Mouse (Mus musculus): ENCODE measurements at regions not wholly inside any gene's neighbourhood (a gene's known extent, or its start where the extent isn't known, plus 50 kb on each side); places are given as distances from the start of the nearest gene placed in this dataset.

DNA sequence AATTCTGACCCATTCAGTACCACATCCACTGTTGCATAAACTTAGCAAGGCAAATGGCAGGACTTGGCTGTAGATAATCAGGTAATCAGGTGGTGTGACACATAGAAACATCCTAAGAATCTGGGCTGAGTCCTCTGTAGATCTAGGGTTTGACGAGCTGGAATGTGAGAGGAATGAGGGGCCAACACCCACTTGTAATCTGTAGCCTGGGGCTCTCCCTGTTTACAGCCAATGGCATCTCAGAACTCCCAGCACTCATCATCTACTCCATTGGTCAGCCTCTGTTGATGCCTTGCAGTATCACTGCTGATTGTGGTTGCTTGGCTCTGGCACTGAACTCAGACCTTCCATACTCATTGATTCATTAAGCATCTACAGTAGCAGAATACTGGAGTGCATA is 460.7 kb downstream of the Tns1 start:
- Histone ChIP-seq H3K9ac (replicated peaks; ENCODE audit: low read depth, low read length) (no peak overlapping the region), H3K4me2 (ENCODE audit: low read length) (no peak overlapping the region), H3K9me3 (ENCODE audit: control insufficient read depth, low read length) (no peaks in the 10 kb centered on the region), H3K36me3 (ENCODE audit: control insufficient read depth, insufficient read depth) (no peaks in the 10 kb centered on the region), H3K4me3 (replicated peaks; ENCODE audit: low read length) (no peak overlapping the region), H3K4me1 (replicated peaks; ENCODE audit: control insufficient read depth, insufficient read depth, low read length) (no peaks in the 10 kb centered on the region), H3K27me3 (replicated peaks; ENCODE audit: control insufficient read depth, insufficient read depth, low read length) (no peaks in the 10 kb centered on the region), H3K27ac (ENCODE audit: low read length) (no peak overlapping the region)
- 82% methylated on average over 1 of the region's 1 CpGs for WGBS
- ATAC-seq = no peak

GRCm38 (mm10) chr1:73645011-73645410 is 479.2 kb downstream of the Tns1 start:
- Histone ChIP-seq H3K4me2 (ENCODE audit: low read length) (no peak overlapping the region), H3K4me3 (replicated peaks; ENCODE audit: low read length) (no peak overlapping the region), H3K9me3 (ENCODE audit: control insufficient read depth, low read length) (no peaks in the 10 kb centered on the region), H3K36me3 (ENCODE audit: control insufficient read depth, insufficient read depth) (no peaks in the 10 kb centered on the region), H3K4me1 (replicated peaks; ENCODE audit: control insufficient read depth, insufficient read depth, low read length) (peaks cover 4% of the 10 kb centered on the region; the same call in 1 of the 2 replicates), H3K27me3 (replicated peaks; ENCODE audit: control insufficient read depth, insufficient read depth, low read length) (no peaks in the 10 kb centered on the region), H3K27ac (ENCODE audit: low read length) (no peak overlapping the region), H3K9ac (replicated peaks; ENCODE audit: low read depth, low read length) (no peak overlapping the region)
- WGBS = 64% methylated on average over 3 of the region's 3 CpGs
- no peak for ATAC-seq

DNA sequence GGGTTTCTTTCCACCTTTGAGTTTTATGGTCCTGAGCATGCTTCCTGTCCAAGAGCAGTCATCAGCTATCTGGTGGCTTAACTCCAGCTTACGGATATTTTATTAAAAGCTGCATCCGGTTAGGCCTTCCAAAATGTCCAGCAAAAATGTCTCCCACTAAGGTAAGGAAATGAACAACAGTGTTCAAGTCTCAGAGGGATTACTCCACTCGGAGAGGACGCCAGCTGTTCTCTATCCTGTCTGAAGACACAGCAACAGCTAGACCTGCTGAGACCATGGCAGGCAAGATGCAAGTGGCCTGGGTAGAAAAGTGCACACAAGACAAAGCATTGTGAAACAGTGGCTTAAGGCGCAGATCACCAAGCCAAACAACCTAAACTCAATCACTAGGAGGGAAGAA is 479.9 kb downstream of the Tns1 start:
- H3K4me1 ChIP-seq (replicated peaks; ENCODE audit: control insufficient read depth, insufficient read depth, low read length) = peaks cover 4% of the 10 kb centered on the region; the same call in 1 of the 2 replicates
- 86% methylated on average over 5 of the region's 5 CpGs for WGBS
- H3K9me3 ChIP-seq (ENCODE audit: control insufficient read depth, low read length) = no peaks in the 10 kb centered on the region
- no peaks in the 10 kb centered on the region for H3K27me3 ChIP-seq (replicated peaks; ENCODE audit: control insufficient read depth, insufficient read depth, low read length)
- H3K4me3 ChIP-seq (replicated peaks; ENCODE audit: low read length) = no peak overlapping the region
- no peak overlapping the region for H3K9ac ChIP-seq (replicated peaks; ENCODE audit: low read depth, low read length)
- H3K27ac ChIP-seq (ENCODE audit: low read length) = no peak overlapping the region
- ATAC-seq = no peak
- no peaks in the 10 kb centered on the region for H3K36me3 ChIP-seq (ENCODE audit: control insufficient read depth, insufficient read depth)
- H3K4me2 ChIP-seq (ENCODE audit: low read length) = no peak overlapping the region

DNA sequence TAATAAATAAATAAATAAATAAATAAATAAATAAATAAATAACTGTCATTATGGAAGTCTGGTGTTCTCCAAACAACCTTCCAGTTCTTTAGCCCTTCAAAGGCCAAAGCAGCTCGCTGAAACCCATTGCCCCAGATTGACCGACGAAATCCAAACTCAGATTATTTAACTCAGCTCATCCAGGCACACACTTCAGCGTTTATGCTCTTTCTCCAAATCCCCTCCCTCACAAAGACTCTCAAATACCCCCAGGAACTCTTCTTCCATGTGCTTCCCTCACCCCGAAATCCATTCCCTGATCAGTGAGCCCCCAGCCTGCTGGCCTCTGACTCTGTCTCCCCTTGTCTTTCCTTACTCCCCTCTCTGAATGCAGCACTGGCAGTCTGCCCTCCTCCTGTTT is 480.8 kb downstream of the Tns1 start:
- Histone ChIP-seq H3K27ac (ENCODE audit: low read length) (no peak overlapping the region), H3K4me2 (ENCODE audit: low read length) (no peak overlapping the region), H3K9ac (replicated peaks; ENCODE audit: low read depth, low read length) (no peak overlapping the region), H3K9me3 (ENCODE audit: control insufficient read depth, low read length) (no peaks in the 10 kb centered on the region), H3K4me1 (replicated peaks; ENCODE audit: control insufficient read depth, insufficient read depth, low read length) (peaks cover 4% of the 10 kb centered on the region; the same call in 1 of the 2 replicates), H3K27me3 (replicated peaks; ENCODE audit: control insufficient read depth, insufficient read depth, low read length) (no peaks in the 10 kb centered on the region), H3K36me3 (ENCODE audit: control insufficient read depth, insufficient read depth) (no peaks in the 10 kb centered on the region), H3K4me3 (replicated peaks; ENCODE audit: low read length) (no peak overlapping the region)
- ATAC-seq = no peak
- WGBS = 69% methylated on average over 5 of the region's 5 CpGs

DNA sequence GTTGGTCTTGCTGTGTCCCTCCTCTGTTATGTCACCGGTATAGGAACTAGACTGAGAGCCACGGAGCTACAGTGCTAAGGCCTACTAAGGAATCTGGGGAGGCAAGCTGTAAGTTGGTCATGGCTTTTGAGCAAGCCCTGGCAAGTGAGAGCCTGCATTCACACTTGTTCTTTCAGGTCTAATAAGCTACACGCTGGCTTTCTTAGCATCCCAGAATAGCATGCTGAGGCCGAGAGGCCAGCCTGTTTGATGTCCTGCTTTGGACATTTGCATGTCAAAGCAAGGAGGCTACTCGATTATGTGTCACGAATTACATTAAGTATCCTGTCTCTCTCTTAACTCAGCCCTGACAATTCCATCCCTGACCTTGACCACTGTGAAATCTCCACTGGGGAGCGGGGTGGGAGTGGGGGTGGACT is 481.5 kb downstream of the Tns1 start:
- Histone ChIP-seq H3K27me3 (replicated peaks; ENCODE audit: control insufficient read depth, insufficient read depth, low read length) (no peaks in the 10 kb centered on the region), H3K27ac (ENCODE audit: low read length) (no peak overlapping the region), H3K4me3 (replicated peaks; ENCODE audit: low read length) (no peak overlapping the region), H3K9me3 (ENCODE audit: control insufficient read depth, low read length) (no peaks in the 10 kb centered on the region; the same call in 1 of the 2 replicates), H3K36me3 (ENCODE audit: control insufficient read depth, insufficient read depth) (no peaks in the 10 kb centered on the region), H3K4me1 (replicated peaks; ENCODE audit: control insufficient read depth, insufficient read depth, low read length) (peaks cover 4% of the 10 kb centered on the region; the same call in 1 of the 2 replicates), H3K9ac (replicated peaks; ENCODE audit: low read depth, low read length) (no peak overlapping the region), H3K4me2 (ENCODE audit: low read length) (no peak overlapping the region)
- WGBS = 8% methylated on average over 7 of the region's 7 CpGs
- 0 out of 2 replicates have a peak, but pooled peaks have one; percentile 18 for ATAC-seq

DNA sequence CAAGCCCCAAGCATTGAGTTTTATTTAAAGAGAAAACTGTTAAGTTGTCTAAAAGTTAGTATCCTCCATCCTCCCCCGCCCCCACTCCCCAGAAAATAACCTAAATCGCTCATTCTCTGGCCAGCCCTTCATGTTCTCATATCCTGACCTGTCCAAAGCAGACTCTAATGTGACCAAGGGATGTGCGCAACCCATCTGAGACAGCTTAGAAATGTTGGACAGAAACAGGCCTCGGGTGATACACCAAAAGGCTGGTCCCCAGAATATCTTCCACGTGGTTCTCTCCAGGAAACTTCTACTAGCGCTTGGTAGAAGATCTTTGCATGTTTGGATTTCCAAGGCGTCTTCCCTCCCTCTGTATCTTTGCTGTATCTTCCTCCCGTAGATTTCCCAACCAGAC is 482.8 kb downstream of the Tns1 start:
- no peaks in the 10 kb centered on the region; the same call in 1 of the 2 replicates for H3K9me3 ChIP-seq (ENCODE audit: control insufficient read depth, low read length)
- no peak overlapping the region for H3K4me2 ChIP-seq (ENCODE audit: low read length)
- peaks cover 4% of the 10 kb centered on the region; the same call in 1 of the 2 replicates for H3K4me1 ChIP-seq (replicated peaks; ENCODE audit: control insufficient read depth, insufficient read depth, low read length)
- no peak for ATAC-seq
- H3K36me3 ChIP-seq (ENCODE audit: control insufficient read depth, insufficient read depth) = no peaks in the 10 kb centered on the region
- no peak overlapping the region for H3K27ac ChIP-seq (ENCODE audit: low read length)
- H3K4me3 ChIP-seq (replicated peaks; ENCODE audit: low read length) = no peak overlapping the region
- WGBS = 74% methylated on average over 8 of the region's 8 CpGs
- no peak overlapping the region for H3K9ac ChIP-seq (replicated peaks; ENCODE audit: low read depth, low read length)
- H3K27me3 ChIP-seq (replicated peaks; ENCODE audit: control insufficient read depth, insufficient read depth, low read length) = no peaks in the 10 kb centered on the region

DNA sequence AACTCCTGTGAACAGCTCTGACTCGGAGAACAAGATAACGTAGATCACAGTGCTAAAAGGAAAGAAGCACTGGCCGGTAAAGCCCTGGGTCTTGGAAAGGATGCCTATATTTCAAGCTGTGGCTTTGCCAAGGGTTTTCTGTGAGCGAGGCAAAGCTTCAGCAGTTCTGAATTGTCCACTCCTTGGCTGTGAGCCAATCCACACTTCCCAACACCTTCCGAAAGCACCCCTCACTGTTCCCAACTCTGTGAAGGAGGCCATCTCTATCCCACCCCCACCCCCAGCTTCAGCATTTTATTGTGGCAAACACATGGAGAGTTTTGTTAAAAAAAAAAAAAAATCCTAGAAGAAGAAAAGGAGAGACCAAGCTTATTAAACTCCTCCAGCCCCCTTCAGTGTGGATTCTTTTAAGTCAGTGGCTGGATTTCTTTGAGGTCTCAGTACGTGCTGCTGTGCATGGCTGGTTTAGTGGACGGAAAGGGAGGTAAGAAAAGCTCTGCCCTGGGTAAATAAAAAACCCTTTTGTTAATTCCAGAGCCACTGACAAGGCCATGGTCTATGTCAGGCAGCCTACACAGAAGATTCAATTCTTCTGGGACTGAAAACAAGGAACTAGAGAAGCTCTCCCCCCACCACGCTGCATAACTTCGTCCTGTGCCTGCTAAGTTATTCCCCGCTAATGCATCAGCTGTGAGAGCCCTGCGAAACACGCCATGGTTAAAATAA is 483.4 kb downstream of the Tns1 start:
- Histone ChIP-seq H3K27ac (ENCODE audit: low read length) (0 out of 2 replicates have a peak overlapping the region, but pooled peaks have one; percentile 1), H3K27me3 (replicated peaks; ENCODE audit: control insufficient read depth, insufficient read depth, low read length) (no peaks in the 10 kb centered on the region), H3K9me3 (ENCODE audit: control insufficient read depth, low read length) (no peaks in the 10 kb centered on the region; the same call in 1 of the 2 replicates), H3K4me1 (replicated peaks; ENCODE audit: control insufficient read depth, insufficient read depth, low read length) (peaks cover 4% of the 10 kb centered on the region; the same call in 1 of the 2 replicates), H3K4me3 (replicated peaks; ENCODE audit: low read length) (no peak overlapping the region), H3K36me3 (ENCODE audit: control insufficient read depth, insufficient read depth) (no peaks in the 10 kb centered on the region), H3K9ac (replicated peaks; ENCODE audit: low read depth, low read length) (no peak overlapping the region), H3K4me2 (ENCODE audit: low read length) (no peak overlapping the region)
- peak; percentile 82 for ATAC-seq
- 6% methylated on average over 12 of the region's 12 CpGs for WGBS

DNA sequence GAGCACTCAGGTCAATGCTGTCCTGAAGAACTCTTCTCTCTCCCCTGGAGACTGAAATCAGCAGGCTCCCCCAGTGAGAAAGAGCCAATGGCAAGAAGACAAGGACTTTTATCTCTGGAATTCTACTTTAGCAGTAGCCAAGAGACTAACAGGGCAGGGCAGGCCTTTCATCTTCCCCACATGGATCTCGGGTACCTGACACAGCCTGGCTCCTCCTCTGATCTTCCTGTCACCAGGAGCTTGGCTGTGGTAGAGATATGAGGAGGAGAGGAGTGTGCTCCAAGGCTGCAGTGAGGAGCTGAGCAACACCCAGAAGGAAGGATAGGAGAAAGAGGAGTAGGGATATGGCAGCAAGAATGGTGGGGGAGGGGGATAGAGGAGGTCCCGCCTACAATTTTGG is 488.5 kb downstream of the Tns1 start:
- Histone ChIP-seq H3K27me3 (replicated peaks; ENCODE audit: control insufficient read depth, insufficient read depth, low read length) (no peaks in the 10 kb centered on the region), H3K27ac (ENCODE audit: low read length) (no peak overlapping the region), H3K9me3 (ENCODE audit: control insufficient read depth, low read length) (no peaks in the 10 kb centered on the region; the same call in 1 of the 2 replicates), H3K4me1 (replicated peaks; ENCODE audit: control insufficient read depth, insufficient read depth, low read length) (no peaks in the 10 kb centered on the region), H3K4me2 (ENCODE audit: low read length) (no peak overlapping the region), H3K36me3 (ENCODE audit: control insufficient read depth, insufficient read depth) (no peaks in the 10 kb centered on the region), H3K9ac (replicated peaks; ENCODE audit: low read depth, low read length) (no peak overlapping the region), H3K4me3 (replicated peaks; ENCODE audit: low read length) (no peak overlapping the region)
- ATAC-seq = no peak
- 82% methylated on average over 2 of the region's 2 CpGs for WGBS

- Histone ChIP-seq H3K4me2 (ENCODE audit: low read length) (no peak overlapping the region), H3K27me3 (replicated peaks; ENCODE audit: control insufficient read depth, insufficient read depth, low read length) (no peaks in the 10 kb centered on the region), H3K4me3 (replicated peaks; ENCODE audit: low read length) (no peak overlapping the region), H3K9ac (replicated peaks; ENCODE audit: low read depth, low read length) (no peak overlapping the region), H3K9me3 (ENCODE audit: control insufficient read depth, low read length) (no peaks in the 10 kb centered on the region; the same call in 1 of the 2 replicates), H3K36me3 (ENCODE audit: control insufficient read depth, insufficient read depth) (no peaks in the 10 kb centered on the region), H3K27ac (ENCODE audit: low read length) (no peak overlapping the region), H3K4me1 (replicated peaks; ENCODE audit: control insufficient read depth, insufficient read depth, low read length) (no peaks in the 10 kb centered on the region)
- ATAC-seq = no peak
- WGBS = 90% methylated on average over 4 of the region's 4 CpGs
Observed at GRCm38 (mm10) chr1:73634871-73635270, 489.4 kb downstream of the Tns1 start.
